Mouse (Mus musculus): Measurements from ENCODE around the gene Fbxo40. TPM values are rescaled to one million over a fixed set of nuclear protein-coding genes. Genes with fewer than 3 reads are reported as not detected.

The Fbxo40 gene
- polyA plus RNA-seq, 1 experiment, result 1.3 TPM

- no peak overlapping the region for H3K4me3 ChIP-seq
- H3K79me2 ChIP-seq (ENCODE audit: control insufficient read depth, insufficient read depth), result no peaks in the 10 kb centered on the region
Measured at GRCm38 (mm10) chr16:36949614-36950336, 40.5 kb downstream of the Fbxo40 start.

GRCm38 (mm10) chr16:36947646-36948197 is 42.5 kb downstream of the Fbxo40 start:
- Histone ChIP-seq H3K36me3 (ENCODE audit: control insufficient read depth, insufficient read depth) (no peaks in the 10 kb centered on the region), H3K4me2 (ENCODE audit: low read depth) (no peak overlapping the region), H3K4me3 (no peak overlapping the region), H3K79me2 (ENCODE audit: control insufficient read depth, insufficient read depth) (no peaks in the 10 kb centered on the region), H3ac (ENCODE audit: control insufficient read depth, insufficient read length) (no peak overlapping the region), H3K27me3 (ENCODE audit: control insufficient read depth, insufficient read depth, insufficient read length) (peaks cover 8% of the 10 kb centered on the region)
- TF ChIP-seq POLR2A (IDR thresholded peaks at IDR 0.05; ENCODE audit: insufficient read length, low read depth) (no peak), USF1 (IDR thresholded peaks at IDR 0.05; ENCODE audit: low read depth) (no peak), E2F4 (IDR thresholded peaks at IDR 0.05; ENCODE audit: insufficient read depth) (no peak), MAX (IDR thresholded peaks at IDR 0.05; ENCODE audit: low read depth) (no peak), MYOG (IDR thresholded peaks at IDR 0.05; ENCODE audit: control insufficient read depth in 1 of 3, insufficient read depth in 1 of 3, insufficient read length in 2 of 3, low read depth in 2 of 3) (no peak), POLR2AphosphoS2 (IDR thresholded peaks at IDR 0.05; ENCODE audit: insufficient read length, low read depth) (no peak), CEBPB (IDR thresholded peaks at IDR 0.05; ENCODE audit: insufficient read depth, poor library complexity, severe bottlenecking) (no peak), TCF12 (IDR thresholded peaks at IDR 0.05; ENCODE audit: insufficient read depth, poor library complexity, severe bottlenecking) (no peak), SRF (IDR thresholded peaks at IDR 0.05; ENCODE audit: control insufficient read depth, insufficient read length, low read depth) (no peak), REST (IDR thresholded peaks at IDR 0.05; ENCODE audit: insufficient read depth, insufficient read length) (no peak), MYOD1 (IDR thresholded peaks at IDR 0.05; ENCODE audit: control insufficient read depth in 1 of 3, insufficient read length in 2 of 3, low read depth in 2 of 3) (no peak), TCF3 (IDR thresholded peaks at IDR 0.05; ENCODE audit: insufficient read length, low read depth) (no peak)

More at GRCm38 (mm10) chr16:36949614-36950336, 40.5 kb downstream of the Fbxo40 start:
- TF ChIP-seq TCF12 (IDR thresholded peaks at IDR 0.05; ENCODE audit: insufficient read depth, poor library complexity, severe bottlenecking) (no peak), POLR2AphosphoS2 (IDR thresholded peaks at IDR 0.05; ENCODE audit: insufficient read length, low read depth) (no peak), USF1 (IDR thresholded peaks at IDR 0.05; ENCODE audit: low read depth) (no peak), REST (IDR thresholded peaks at IDR 0.05; ENCODE audit: insufficient read depth, insufficient read length) (no peak), MYOG (IDR thresholded peaks at IDR 0.05; ENCODE audit: control insufficient read depth in 1 of 3, insufficient read depth in 1 of 3, insufficient read length in 2 of 3, low read depth in 2 of 3) (no peak), POLR2A (IDR thresholded peaks at IDR 0.05; ENCODE audit: insufficient read length, low read depth) (no peak), SRF (IDR thresholded peaks at IDR 0.05; ENCODE audit: control insufficient read depth, insufficient read length, low read depth) (no peak), MYOD1 (IDR thresholded peaks at IDR 0.05; ENCODE audit: control insufficient read depth in 1 of 3, insufficient read length in 2 of 3, low read depth in 2 of 3) (no peak), MAX (IDR thresholded peaks at IDR 0.05; ENCODE audit: low read depth) (no peak), TCF3 (IDR thresholded peaks at IDR 0.05; ENCODE audit: insufficient read length, low read depth) (no peak), E2F4 (IDR thresholded peaks at IDR 0.05; ENCODE audit: insufficient read depth) (no peak), CEBPB (IDR thresholded peaks at IDR 0.05; ENCODE audit: insufficient read depth, poor library complexity, severe bottlenecking) (no peak)
- Histone ChIP-seq H3K27me3 (ENCODE audit: control insufficient read depth, insufficient read depth, insufficient read length) (peaks cover 8% of the 10 kb centered on the region), H3ac (ENCODE audit: control insufficient read depth, insufficient read length) (no peak overlapping the region), H3K4me2 (ENCODE audit: low read depth) (no peak overlapping the region), H3K36me3 (ENCODE audit: control insufficient read depth, insufficient read depth) (no peaks in the 10 kb centered on the region)

DNA sequence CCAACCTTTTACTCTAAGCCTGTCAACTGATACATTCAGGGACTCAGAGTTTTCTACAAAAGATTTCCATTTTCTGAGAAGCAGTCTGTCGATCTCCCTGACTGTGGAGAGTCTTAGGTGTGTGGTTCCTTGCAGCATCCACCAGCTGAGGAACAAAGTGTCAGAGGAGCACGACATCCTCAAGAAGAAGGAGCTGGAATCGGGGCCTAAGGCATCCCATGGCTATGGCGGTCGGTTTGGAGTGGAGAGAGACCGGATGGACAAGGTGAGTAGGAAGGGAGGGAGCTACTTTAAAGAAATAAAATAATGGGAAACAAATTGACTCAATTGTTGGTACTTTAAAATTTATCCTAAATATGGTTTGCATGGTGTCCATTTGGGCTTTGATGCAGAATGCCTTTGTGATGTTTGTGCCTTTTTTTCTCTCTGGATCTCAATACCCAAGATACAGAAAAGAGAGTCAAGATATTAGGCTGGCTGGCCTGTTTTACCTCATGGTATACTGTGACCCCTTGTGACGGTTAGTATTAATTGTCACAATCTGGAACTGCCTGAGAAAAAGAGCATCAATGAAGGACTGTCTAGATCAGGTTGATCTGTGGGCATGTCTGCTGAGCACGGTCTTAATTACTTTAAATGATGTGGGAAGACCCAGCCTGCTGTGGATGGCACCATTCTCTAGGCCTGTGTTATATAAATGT is 43.7 kb downstream of the Fbxo40 start:
- Histone ChIP-seq H3K79me2 (ENCODE audit: control insufficient read depth, insufficient read depth) (no peaks in the 10 kb centered on the region), H3ac (ENCODE audit: control insufficient read depth, insufficient read length) (no peak overlapping the region), H3K4me2 (ENCODE audit: low read depth) (no peak overlapping the region), H3K36me3 (ENCODE audit: control insufficient read depth, insufficient read depth) (no peaks in the 10 kb centered on the region), H3K27me3 (ENCODE audit: control insufficient read depth, insufficient read depth, insufficient read length) (peaks cover 8% of the 10 kb centered on the region), H3K4me3 (no peak overlapping the region)
- TF ChIP-seq POLR2AphosphoS2 (IDR thresholded peaks at IDR 0.05; ENCODE audit: insufficient read length, low read depth), result no peak
- no peak for TF ChIP-seq MYOG (IDR thresholded peaks at IDR 0.05; ENCODE audit: control insufficient read depth in 1 of 3, insufficient read depth in 1 of 3, insufficient read length in 2 of 3, low read depth in 2 of 3)
- no peak for TF ChIP-seq USF1 (IDR thresholded peaks at IDR 0.05; ENCODE audit: low read depth)
- TF ChIP-seq SRF (IDR thresholded peaks at IDR 0.05; ENCODE audit: control insufficient read depth, insufficient read length, low read depth), result no peak
- no peak for TF ChIP-seq POLR2A (IDR thresholded peaks at IDR 0.05; ENCODE audit: insufficient read length, low read depth)
- no peak for TF ChIP-seq TCF3 (IDR thresholded peaks at IDR 0.05; ENCODE audit: insufficient read length, low read depth)
- no peak for TF ChIP-seq MYOD1 (IDR thresholded peaks at IDR 0.05; ENCODE audit: control insufficient read depth in 1 of 3, insufficient read length in 2 of 3, low read depth in 2 of 3)
- no peak for TF ChIP-seq TCF12 (IDR thresholded peaks at IDR 0.05; ENCODE audit: insufficient read depth, poor library complexity, severe bottlenecking)
- TF ChIP-seq E2F4 (IDR thresholded peaks at IDR 0.05; ENCODE audit: insufficient read depth), result no peak
- TF ChIP-seq CEBPB (IDR thresholded peaks at IDR 0.05; ENCODE audit: insufficient read depth, poor library complexity, severe bottlenecking), result no peak
- no peak for TF ChIP-seq REST (IDR thresholded peaks at IDR 0.05; ENCODE audit: insufficient read depth, insufficient read length)
- no peak for TF ChIP-seq MAX (IDR thresholded peaks at IDR 0.05; ENCODE audit: low read depth)

DNA sequence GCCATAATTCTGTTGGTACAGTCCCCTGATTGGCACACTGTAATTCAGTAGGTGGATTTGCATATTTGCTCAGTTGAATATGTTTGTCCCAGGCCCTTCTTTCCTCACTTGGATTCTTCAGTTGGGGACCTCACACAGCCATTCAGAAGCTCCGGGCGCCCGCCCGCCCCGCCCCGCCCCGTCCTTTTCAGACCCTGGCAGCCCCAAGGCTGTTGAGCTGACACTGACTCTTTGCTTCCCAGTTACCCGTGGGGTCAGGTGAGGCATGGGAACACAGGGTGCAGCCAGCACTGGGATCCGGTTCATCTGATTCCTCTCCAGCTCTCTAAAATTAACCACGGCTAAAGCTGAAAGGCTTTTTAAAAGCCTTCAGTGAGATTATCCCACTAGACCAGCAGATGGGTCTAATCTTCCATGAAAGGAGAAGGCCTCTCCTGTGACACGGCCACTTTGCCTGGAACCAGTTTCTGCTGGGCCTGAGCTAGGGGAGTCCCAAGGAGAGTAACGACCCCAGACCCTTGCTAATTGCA is 45.3 kb downstream of the Fbxo40 start:
- TF ChIP-seq POLR2AphosphoS2 (IDR thresholded peaks at IDR 0.05; ENCODE audit: insufficient read length, low read depth) (no peak), TCF12 (IDR thresholded peaks at IDR 0.05; ENCODE audit: insufficient read depth, poor library complexity, severe bottlenecking) (no peak), MYOD1 (IDR thresholded peaks at IDR 0.05; ENCODE audit: control insufficient read depth in 1 of 3, insufficient read length in 2 of 3, low read depth in 2 of 3) (no peak), POLR2A (IDR thresholded peaks at IDR 0.05; ENCODE audit: insufficient read length, low read depth) (no peak), E2F4 (IDR thresholded peaks at IDR 0.05; ENCODE audit: insufficient read depth) (no peak), TCF3 (IDR thresholded peaks at IDR 0.05; ENCODE audit: insufficient read length, low read depth) (no peak), SRF (IDR thresholded peaks at IDR 0.05; ENCODE audit: control insufficient read depth, insufficient read length, low read depth) (no peak), CEBPB (IDR thresholded peaks at IDR 0.05; ENCODE audit: insufficient read depth, poor library complexity, severe bottlenecking) (no peak)
- Histone ChIP-seq H3K4me2 (ENCODE audit: low read depth) (no peak overlapping the region), H3K27me3 (ENCODE audit: control insufficient read depth, insufficient read depth, insufficient read length) (peaks cover 6% of the 10 kb centered on the region), H3K36me3 (ENCODE audit: control insufficient read depth, insufficient read depth) (no peaks in the 10 kb centered on the region), H3ac (ENCODE audit: control insufficient read depth, insufficient read length) (no peak overlapping the region), H3K79me2 (ENCODE audit: control insufficient read depth, insufficient read depth) (no peaks in the 10 kb centered on the region), H3K4me3 (no peak overlapping the region)
